Mouse (Mus musculus) left cerebral cortex, adult 2 months (tissue): ENCODE measurements around the gene Gm5105. TPM values are rescaled to one million over a fixed set of nuclear protein-coding genes. Genes with fewer than 3 reads are reported as not detected.

Experiments used
- DNase-seq, 2 experiments: peaks; one replicate each; pipeline ENCODE4 v3.0.0; 2021 to 2022; ENCODE audit warnings: low spot score in 2 of 2, mixed read lengths in 1 of 2; ENCODE audit errors: extremely low spot score in 1 of 2
- H3K27ac ChIP-seq: fragments of 200-600 bp; 2 replicates; pipeline ENCODE4 v1.8.1; 2022
- H3K4me3 ChIP-seq: fragments of 200-600 bp; 2 replicates; pipeline ENCODE4 v1.8.1; 2022
- CTCF ChIP-seq: fragments of 200-600 bp; IDR thresholded peaks from 2 replicates; pipeline ENCODE4 v1.8.1; 2022; ENCODE audit warnings: antibody characterized with exemption, mild to moderate bottlenecking, moderate library complexity
- intact Hi-C: fragments of 180-260 bp; cut with DNase I; formaldehyde crosslinking; loops from one replicate; pipeline ENCODE4 v1.15.1; 2025
- total RNA-seq, 2 experiments: library from RNA; stranded (reverse); gene quantifications; 2 replicates each; pipeline ENCODE4 v1.2.3; 2021

The Gm5105 gene
- total RNA-seq, 2 experiments from 2014 or later: 0.28 to 0.34 TPM

GRCm38 (mm10) chr3:138012351-138012750 lies 54.8 kb downstream of the Gm5105 start:
- H3K27ac ChIP-seq: no peak overlapping the region
- no peak for TF ChIP-seq CTCF
- no peak overlapping the region for H3K4me3 ChIP-seq
- no peak for DNase-seq
- intact Hi-C loops: no loop called here

- intact Hi-C loops: no loop called here
These were observed 59.0 kb downstream of the Gm5105 start for GRCm38 (mm10) chr3:138008152-138008551.

GRCm38 (mm10) chr3:138006896-138007295 lies 60.3 kb downstream of the Gm5105 start:
- H3K4me3 ChIP-seq: no peak overlapping the region
- no peak overlapping the region for H3K27ac ChIP-seq
- DNase-seq: no peak
- intact Hi-C loops: no loop called here
- TF ChIP-seq CTCF: no peak

More at GRCm38 (mm10) chr3:138008152-138008551, 59.0 kb downstream of the Gm5105 start:
- no peak for TF ChIP-seq CTCF
- no peak for DNase-seq
- H3K4me3 ChIP-seq: no peak overlapping the region
- H3K27ac ChIP-seq: no peak overlapping the region

- DNase-seq: no peak
- Histone ChIP-seq H3K4me3 (no peak overlapping the region), H3K27ac (no peak overlapping the region)
- TF ChIP-seq CTCF: no peak
- intact Hi-C loops: no loop called here
These were observed 63.9 kb downstream of the Gm5105 start for GRCm38 (mm10) chr3:138003264-138003663.

- intact Hi-C loops: no loop called here
- no peak for DNase-seq
These were observed 64.6 kb downstream of the Gm5105 start for GRCm38 (mm10) chr3:138002545-138002944.

GRCm38 (mm10) chr3:138001865-138002264 lies 65.3 kb downstream of the Gm5105 start:
- intact Hi-C loops: no loop called here
- H3K4me3 ChIP-seq: no peak overlapping the region
- no peak for DNase-seq
- TF ChIP-seq CTCF: no peak
- H3K27ac ChIP-seq: no peak overlapping the region

More at GRCm38 (mm10) chr3:138002545-138002944, 64.6 kb downstream of the Gm5105 start:
- H3K4me3 ChIP-seq: no peak overlapping the region
- no peak overlapping the region for H3K27ac ChIP-seq
- no peak for TF ChIP-seq CTCF

- TF ChIP-seq CTCF: no peak
- Histone ChIP-seq H3K4me3 (no peak overlapping the region), H3K27ac (no peak overlapping the region)
- intact Hi-C loops: no loop called here
- no peak for DNase-seq
These were observed 66.5 kb downstream of the Gm5105 start for GRCm38 (mm10) chr3:138000724-138001069.

- no peak for DNase-seq
- H3K27ac ChIP-seq: no peak overlapping the region
- intact Hi-C loops: no loop called here
- H3K4me3 ChIP-seq: no peak overlapping the region
- no peak for TF ChIP-seq CTCF
These were observed 67.0 kb downstream of the Gm5105 start for GRCm38 (mm10) chr3:138000062-138000723.

GRCm38 (mm10) chr3:137999224-137999790 lies 67.9 kb downstream of the Gm5105 start:
- DNase-seq: no peak
- intact Hi-C loops: loop anchor here (5.0 kb wide), 1 partner anchor 63 kb away; no protein-coding TSS in a partner anchor
- no peak overlapping the region for H3K27ac ChIP-seq
- TF ChIP-seq CTCF: no peak
- no peak overlapping the region for H3K4me3 ChIP-seq

Other genes starting within 250 kb of the Gm5105 start
- 100 to 1,000 TPM; 168 to 196 TPM for gene H2afz, start 202.9 kb downstream of the Gm5105 start, total RNA-seq
- gene Dnajb14, start 199.7 kb downstream of the Gm5105 start, total RNA-seq: 10 to 100 TPM; 44.5 to 47.6 TPM
- gene Lamtor3, start 148.9 kb downstream of the Gm5105 start, total RNA-seq: 10 to 100 TPM; 68.4 to 73.2 TPM
- 1 to 10 TPM; 2.6 to 3.4 TPM for gene Dapp1, start 85.8 kb downstream of the Gm5105 start, total RNA-seq
- gene 1110002E22Rik, start 2.3 kb downstream of the Gm5105 start, total RNA-seq: 1 to 10 TPM; 2.9 to 3.0 TPM
- gene Trmt10a, start 76.1 kb upstream of the Gm5105 start, total RNA-seq: 1 to 10 TPM; 5.8 to 6.2 TPM
- 1 to 10 TPM; 6.2 to 6.5 TPM for gene Mttp, start 77.6 kb upstream of the Gm5105 start, total RNA-seq
- gene 4930579F01Rik, start 126.4 kb upstream of the Gm5105 start, total RNA-seq: not detected
- under 1 TPM in 1 of 2 experiments, not detected in 1; 0.28 TPM for gene Adh7, start 150.4 kb upstream of the Gm5105 start, total RNA-seq
- under 1 TPM; 0.42 to 0.63 TPM for gene Adh1, start 193.6 kb upstream of the Gm5105 start, total RNA-seq
- not detected for gene Adh6a, start 245.9 kb upstream of the Gm5105 start, total RNA-seq